Mouse (Mus musculus) midbrain, embryonic 16.5 days (tissue): ENCODE results near the gene Rgl3. TPM values are rescaled to one million over a fixed set of nuclear protein-coding genes. Genes with fewer than 3 reads are reported as not detected.
A peak's percentile ranks its signal among the peaks of the same experiment; 100 is the strongest.

Experiments used
- ATAC-seq: fragments of 200-750 bp; cut with Nextera tagmentation; 2 replicates; pipeline ENCODE4 v1.8.0; 2017; ENCODE audit warnings: moderate TSS enrichment
- H3K27ac ChIP-seq: fragments of 300-500 bp; sonication (generic); 2 replicates; pipeline ENCODE4 v1.5.1; 2014; ENCODE audit warnings: mild to moderate bottlenecking, low read length, mixed read lengths
- H3K27me3 ChIP-seq: fragments of 300-500 bp; sonication (generic); 2 replicates; pipeline ENCODE4 v1.6.1; 2014; ENCODE audit warnings: low read depth, low read length, mixed read lengths; ENCODE audit not compliant: control insufficient read depth, insufficient read depth
- H3K36me3 ChIP-seq: fragments of 300-500 bp; sonication (generic); 2 replicates; pipeline ENCODE4 v1.6.1; 2014; ENCODE audit warnings: mild to moderate bottlenecking, low read length, moderate library complexity, mixed read lengths; ENCODE audit not compliant: control insufficient read depth, insufficient read depth
- H3K4me1 ChIP-seq: fragments of 300-500 bp; sonication (generic); 2 replicates; pipeline ENCODE4 v1.6.1; 2014; ENCODE audit warnings: mild to moderate bottlenecking, low read length, mixed read lengths; ENCODE audit not compliant: control insufficient read depth, insufficient read depth
- H3K4me2 ChIP-seq: fragments of 300-500 bp; sonication (generic); 2 replicates; pipeline ENCODE4 v1.6.1; 2014; ENCODE audit warnings: mild to moderate bottlenecking, low read length, mixed read lengths
- H3K4me3 ChIP-seq: fragments of 300-500 bp; sonication (generic); 2 replicates; pipeline ENCODE4 v1.5.1; 2014; ENCODE audit warnings: low read depth, mild to moderate bottlenecking, low read length, moderate library complexity, mixed read lengths
- H3K9ac ChIP-seq: fragments of 300-500 bp; sonication (generic); 2 replicates; pipeline ENCODE4 v1.6.1; 2014; ENCODE audit warnings: low read depth, low read length, mixed read lengths
- H3K9me3 ChIP-seq: fragments of 300-500 bp; sonication (generic); replicated peaks from 2 replicates; pipeline ENCODE4 v1.6.1; 2014; ENCODE audit warnings: mild to moderate bottlenecking, low read length, mixed read lengths; ENCODE audit not compliant: control insufficient read depth, poor library complexity, severe bottlenecking
- WGBS: fragments of 180-500 bp; shearing (Covaris S2); extraction: QIAGEN DNeasy Blood & Tissue Kit; methylation state at CpG from one replicate; pipeline ENCODE4 v1.1.7; 2014; 5-methylcytosine and 5-hydroxymethylcytosine counted together
- polyA plus RNA-seq: library from polyadenylated mRNA; unstranded; fragments of >200 nt; fragmentation: Nextera tagmentation; extraction: Ambion mirVana; gene quantifications from 2 replicates; pipeline ENCODE4 v1.2.1, GENCODE M21; 2015

The Rgl3 gene
- polyA plus RNA-seq, 1 experiment from 2014 or later: 0.88 TPM

- H3K4me1 ChIP-seq: no peaks in the 10 kb centered on the region
- H3K27me3 ChIP-seq: no peaks in the 10 kb centered on the region
- H3K4me2 ChIP-seq: no peak overlapping the region
- WGBS: 10% methylated on average over 27 of the region's 28 CpGs
- ATAC-seq: no peak
- no peak overlapping the region for H3K4me3 ChIP-seq
- no peak overlapping the region for H3K9ac ChIP-seq
- H3K27ac ChIP-seq: no peak overlapping the region
- H3K9me3 ChIP-seq: no peaks in the 10 kb centered on the region
- H3K36me3 ChIP-seq: peaks cover 6% of the 10 kb centered on the region; the same call in 1 of the 2 replicates
Measured at GRCm38 (mm10) chr9:21947540-21948130, 41.6 kb downstream of the Rgl3 start.

- Histone ChIP-seq H3K4me3 (no peak overlapping the region), H3K4me2 (no peak overlapping the region), H3K4me1 (peaks cover 1% of the 10 kb centered on the region; the same call in 1 of the 2 replicates), H3K27ac (no peak overlapping the region), H3K36me3 (peaks cover 13% of the 10 kb centered on the region), H3K9ac (no peak overlapping the region), H3K9me3 (no peaks in the 10 kb centered on the region), H3K27me3 (no peaks in the 10 kb centered on the region)
- WGBS: 28% methylated on average over 23 of the region's 23 CpGs
- no peak for ATAC-seq
Measured at GRCm38 (mm10) chr9:21944267-21944666, 45.0 kb downstream of the Rgl3 start.

- Histone ChIP-seq H3K9ac (no peak overlapping the region), H3K4me2 (no peak overlapping the region), H3K4me1 (peaks cover 7% of the 10 kb centered on the region), H3K27me3 (no peaks in the 10 kb centered on the region), H3K4me3 (no peak overlapping the region), H3K27ac (no peak overlapping the region), H3K36me3 (peaks cover 13% of the 10 kb centered on the region), H3K9me3 (no peaks in the 10 kb centered on the region)
- ATAC-seq: 0 out of 2 replicates have a peak, but pooled peaks have one; percentile 5
- 53% methylated on average over 12 of the region's 12 CpGs for WGBS
Measured at GRCm38 (mm10) chr9:21943638-21944037, 45.6 kb downstream of the Rgl3 start.

- Histone ChIP-seq H3K27ac (no peak overlapping the region), H3K4me3 (no peak overlapping the region), H3K4me2 (no peak overlapping the region), H3K4me1 (peaks cover 13% of the 10 kb centered on the region), H3K36me3 (peaks cover 13% of the 10 kb centered on the region), H3K9me3 (no peaks in the 10 kb centered on the region), H3K9ac (no peak overlapping the region), H3K27me3 (no peaks in the 10 kb centered on the region)
- 80% methylated on average over 11 of the region's 12 CpGs for WGBS
- ATAC-seq: no peak
Measured at GRCm38 (mm10) chr9:21943046-21943445, 46.2 kb downstream of the Rgl3 start.

- Histone ChIP-seq H3K9me3 (no peaks in the 10 kb centered on the region), H3K27me3 (no peaks in the 10 kb centered on the region), H3K27ac (no peak overlapping the region), H3K4me3 (peak overlapping the region; percentile 58), H3K36me3 (peaks cover 7% of the 10 kb centered on the region), H3K4me1 (peaks cover 23% of the 10 kb centered on the region), H3K9ac (0 out of 2 replicates have a peak overlapping the region, but pooled peaks have one; percentile 80), H3K4me2 (peak overlapping the region; percentile 62)
- ATAC-seq: no peak
- WGBS: 87% methylated on average over 4 of the region's 4 CpGs
Measured at GRCm38 (mm10) chr9:21938234-21938855, 50.9 kb downstream of the Rgl3 start.

GRCm38 (mm10) chr9:21937711-21938175, 51.5 kb downstream of the Rgl3 start:
- Histone ChIP-seq H3K4me3 (peak overlapping the region; percentile 58), H3K27ac (0 out of 2 replicates have a peak overlapping the region, but pooled peaks have one; percentile 35), H3K9me3 (no peaks in the 10 kb centered on the region), H3K36me3 (peaks cover 7% of the 10 kb centered on the region), H3K27me3 (no peaks in the 10 kb centered on the region), H3K4me2 (peak overlapping the region; percentile 62), H3K4me1 (peaks cover 23% of the 10 kb centered on the region), H3K9ac (peak overlapping the region; percentile 80; the same call in 1 of the 2 replicates)
- peak; percentile 47 for ATAC-seq
- 56% methylated on average over 4 of the region's 4 CpGs for WGBS

GRCm38 (mm10) chr9:21936692-21937570, 52.3 kb downstream of the Rgl3 start, which contains the start of gene Plppr2:
Gene Plppr2 (plus strand): TSS chr9:21937033.
- Histone ChIP-seq H3K27ac (peak within 1 kb of the TSS; percentile 86), H3K9ac (peak within 1 kb of the TSS; percentile 80), H3K27me3 (no peaks in the 10 kb centered on the region), H3K9me3 (no peaks in the 10 kb centered on the region), H3K4me1 (peaks cover 23% of the 10 kb centered on the region), H3K4me3 (peak within 1 kb of the TSS; percentile 58), H3K36me3 (peaks cover 5% of the 10 kb centered on the region), H3K4me2 (peak within 1 kb of the TSS; percentile 62)
- peak; percentile 90 for ATAC-seq
- under 1% methylated on average over 40 of the region's 43 CpGs for WGBS

GRCm38 (mm10) chr9:21935466-21936131, 53.6 kb downstream of the Rgl3 start:
- WGBS: 90% methylated on average over 7 of the region's 7 CpGs
- Histone ChIP-seq H3K36me3 (peaks cover 1% of the 10 kb centered on the region), H3K27ac (0 out of 2 replicates have a peak overlapping the region, but pooled peaks have one; percentile 86), H3K9ac (peak overlapping the region; percentile 4; the same call in 1 of the 2 replicates), H3K4me2 (peak overlapping the region; percentile 62; the same call in 1 of the 2 replicates), H3K9me3 (no peaks in the 10 kb centered on the region), H3K4me3 (no peak overlapping the region), H3K27me3 (no peaks in the 10 kb centered on the region), H3K4me1 (peaks cover 23% of the 10 kb centered on the region)
- no peak for ATAC-seq
